Mouse (Mus musculus) cerebellum, postnatal 4 days (tissue): Measurements from ENCODE around the gene Gpd1.
"Not testable (repeated sequence)": the region's sequence is repeated elsewhere in the genome, so short reads cannot be mapped to it uniquely, and the experiment has no call there.

Experiments used
- DNase-seq, 2 experiments: peaks; one replicate each; pipeline ENCODE4 v3.0.0; 2022; ENCODE audit warnings: low spot score in 2 of 2, mixed read lengths in 1 of 2

Gpd1 gene

DNA sequence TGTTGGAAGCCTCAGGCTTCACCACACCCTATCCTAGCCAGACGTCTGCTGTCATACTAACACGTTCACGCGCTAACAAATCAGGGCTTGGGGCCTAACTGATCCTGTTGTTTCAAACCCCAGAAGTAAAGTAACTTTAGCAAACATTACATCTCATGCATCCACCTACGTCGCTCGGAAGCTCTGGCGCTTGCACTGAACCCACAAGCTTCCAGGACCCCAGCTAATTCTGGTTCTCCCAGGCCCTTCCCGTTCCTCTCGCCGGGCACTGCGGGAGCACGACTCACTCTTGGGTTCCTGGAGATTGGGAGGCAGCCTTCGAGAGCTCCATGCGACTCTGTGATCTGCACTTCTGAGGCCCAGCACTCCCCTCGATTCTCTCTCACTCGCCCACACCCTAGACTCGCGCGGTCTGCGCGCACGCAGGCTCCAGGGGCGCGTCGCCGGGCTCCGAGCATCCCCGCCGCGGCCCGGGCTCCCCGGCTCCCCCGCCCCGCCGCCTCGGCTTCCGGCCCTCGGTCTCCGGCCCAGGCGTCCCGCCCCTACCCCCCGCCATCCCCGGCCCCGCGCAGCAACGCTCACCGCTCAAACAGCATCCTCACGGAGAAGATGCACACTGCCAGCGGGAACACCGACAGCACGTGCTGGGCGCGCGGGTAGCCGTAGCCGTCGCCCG lies 54.4 kb downstream of the Gpd1 start:
- peak in 1 of 2 experiments; percentile 45 for DNase-seq

DNA sequence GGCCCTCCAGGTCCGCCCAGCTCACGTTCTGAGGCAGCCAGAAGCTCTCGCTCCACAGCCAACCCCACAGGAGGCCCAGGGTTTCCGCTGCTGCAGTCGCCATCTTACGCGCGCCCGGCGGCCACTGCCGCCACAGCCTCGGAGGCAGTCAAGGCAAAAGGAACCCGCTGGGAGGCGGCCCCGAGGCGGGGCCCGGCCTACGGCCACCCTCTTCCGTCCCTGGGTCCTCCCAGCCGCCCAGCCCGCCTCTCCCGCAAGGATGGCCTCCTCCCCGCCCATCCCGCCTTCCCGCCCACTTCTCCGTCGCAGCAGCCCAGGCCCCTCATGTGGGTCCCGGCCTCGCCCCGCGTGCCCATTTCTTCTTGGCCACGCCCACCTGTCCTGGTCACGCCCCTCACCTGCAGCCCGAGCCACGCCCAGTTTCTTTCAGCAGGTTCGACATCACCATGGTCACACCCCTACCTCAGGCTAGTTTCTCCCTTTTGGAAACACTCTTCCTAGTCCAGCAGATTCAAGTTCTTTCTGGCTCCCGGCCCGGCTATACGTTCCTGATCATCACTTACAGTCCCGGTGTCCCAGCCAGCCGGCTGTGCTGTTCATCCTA lies 55.1 kb downstream of the Gpd1 start:
- DNase-seq, result peak; percentile 60 to 77

GRCm38 (mm10) chr15:99772881-99772924 lies 55.4 kb downstream of the Gpd1 start, which contains the start of gene Cers5:
Gene Cers5 (minus strand): TSS chr15:99772885.
- not testable (repeated sequence) for DNase-seq

GRCm38 (mm10) chr15:99772925-99773324 lies 55.6 kb downstream of the Gpd1 start:
- no peak for DNase-seq
